Mouse (Mus musculus): Measurements from ENCODE around the gene Arntl. TPM values are rescaled to one million over a fixed set of nuclear protein-coding genes. Genes with fewer than 3 reads are reported as not detected.

Arntl gene
- polyA plus RNA-seq, 1 experiment from 2014 or later: 16.2 TPM

- Histone ChIP-seq H3K4me1 (peaks cover 7% of the 10 kb centered on the region), H3K27ac (replicated peaks) (peak overlapping the region; percentile 80), H3K36me3 (no peaks in the 10 kb centered on the region), H3K4me2 (replicated peaks) (peak overlapping the region; percentile 35), H3K9ac (replicated peaks) (no peak overlapping the region), H3K9me3 (no peaks in the 10 kb centered on the region), H3K4me3 (peak overlapping the region; percentile 17), H3K27me3 (no peaks in the 10 kb centered on the region)
- peak; percentile 99 for ATAC-seq (replicated peaks)
- WGBS: 24% methylated on average over 4 of the region's 4 CpGs
Observed at GRCm38 (mm10) chr7:113347271-113347670, 140.0 kb downstream of the Arntl start.

GRCm38 (mm10) chr7:113347694-113348093, 140.4 kb downstream of the Arntl start:
- peak overlapping the region; percentile 80 for H3K27ac ChIP-seq (replicated peaks)
- no peak overlapping the region for H3K9ac ChIP-seq (replicated peaks)
- peaks cover 7% of the 10 kb centered on the region for H3K4me1 ChIP-seq
- 59% methylated on average over 2 of the region's 2 CpGs for WGBS
- no peak overlapping the region for H3K4me3 ChIP-seq
- no peaks in the 10 kb centered on the region for H3K27me3 ChIP-seq
- H3K9me3 ChIP-seq: no peaks in the 10 kb centered on the region
- H3K36me3 ChIP-seq: no peaks in the 10 kb centered on the region
- peak; percentile 74 for ATAC-seq (replicated peaks)
- H3K4me2 ChIP-seq (replicated peaks): peak overlapping the region; percentile 35

- Histone ChIP-seq H3K36me3 (no peaks in the 10 kb centered on the region), H3K27me3 (no peaks in the 10 kb centered on the region), H3K4me1 (peaks cover 7% of the 10 kb centered on the region), H3K9me3 (no peaks in the 10 kb centered on the region), H3K4me2 (replicated peaks) (no peak overlapping the region), H3K4me3 (no peak overlapping the region), H3K9ac (replicated peaks) (no peak overlapping the region), H3K27ac (replicated peaks) (no peak overlapping the region)
- WGBS: 85% methylated on average over 1 of the region's 1 CpGs
- no peak for ATAC-seq (replicated peaks)
Observed at GRCm38 (mm10) chr7:113349089-113349488, 141.8 kb downstream of the Arntl start.

Other genes with a start within 250 kb of the Arntl start
- 68.2 and 69.6 TPM in 2 replicates for gene Btbd10, start 161.9 kb downstream of the Arntl start, polyA plus RNA-seq (2015; fragmentation: Nextera tagmentation; extraction: Ambion mirVana)
- gene Pth, start 181.1 kb downstream of the Arntl start, polyA plus RNA-seq (2015; fragmentation: Nextera tagmentation; extraction: Ambion mirVana): not detected in 2 replicates

All from forebrain, embryonic 15.5 days (tissue).